Mouse (Mus musculus) midbrain, postnatal 0 days (tissue): ENCODE measurements around the gene Uvrag. TPM values are rescaled to one million over a fixed set of nuclear protein-coding genes. Genes with fewer than 3 reads are reported as not detected.

Source experiments
- ATAC-seq: fragments of 200-750 bp; cut with Nextera tagmentation; 2 replicates; pipeline ENCODE4 v1.8.0; 2017; ENCODE audit warnings: moderate number of reproducible peaks, mild to moderate bottlenecking, moderate TSS enrichment, moderate library complexity; ENCODE audit not compliant: low FRiP score
- DNase-seq: peaks from one replicate; pipeline ENCODE4 v3.0.0-alpha.2; 2015; ENCODE audit warnings: low spot score
- H3K27ac ChIP-seq: fragments of 300-500 bp; sonication (generic); 2 replicates; pipeline ENCODE4 v1.5.1; 2014; ENCODE audit warnings: low read depth, mild to moderate bottlenecking, low read length, mixed read lengths
- H3K27me3 ChIP-seq: fragments of 300-500 bp; sonication (generic); 2 replicates; pipeline ENCODE4 v1.6.1; 2014; ENCODE audit warnings: low read length, control low read depth, mixed read lengths; ENCODE audit not compliant: insufficient read depth
- H3K36me3 ChIP-seq: fragments of 300-500 bp; sonication (generic); 2 replicates; pipeline ENCODE4 v1.6.1; 2014; ENCODE audit warnings: low read length, control low read depth, mixed read lengths; ENCODE audit not compliant: insufficient read depth
- H3K4me1 ChIP-seq: fragments of 300-500 bp; sonication (generic); 2 replicates; pipeline ENCODE4 v1.6.1; 2014; ENCODE audit warnings: mild to moderate bottlenecking, control low read depth, antibody characterized with exemption, low read length, mixed read lengths; ENCODE audit not compliant: insufficient read depth
- H3K4me2 ChIP-seq: fragments of 300-500 bp; sonication (generic); 2 replicates; pipeline ENCODE4 v1.6.1; 2014; ENCODE audit warnings: low read depth, mild to moderate bottlenecking, low read length, mixed read lengths; ENCODE audit not compliant: poor library complexity, severe bottlenecking
- H3K4me3 ChIP-seq: fragments of 300-500 bp; sonication (generic); 2 replicates; pipeline ENCODE4 v1.5.1; 2014; ENCODE audit warnings: low read depth, mild to moderate bottlenecking, low read length, moderate library complexity
- H3K9ac ChIP-seq: fragments of 300-500 bp; sonication (generic); replicated peaks from 2 replicates; pipeline ENCODE4 v1.6.1; 2014; ENCODE audit warnings: mild to moderate bottlenecking, low read length, moderate library complexity, mixed read lengths; ENCODE audit not compliant: poor library complexity, severe bottlenecking
- H3K9me3 ChIP-seq: fragments of 300-500 bp; sonication (generic); 2 replicates; pipeline ENCODE4 v1.6.1; 2016; ENCODE audit warnings: low read length, control low read depth
- CTCF ChIP-seq: IDR thresholded peaks from 2 replicates; pipeline ENCODE4 v1.5.1; 2016; ENCODE audit warnings: antibody characterized with exemption, mild to moderate bottlenecking
- WGBS: fragments of 180-500 bp; shearing (Covaris S2); extraction: QIAGEN DNeasy Blood & Tissue Kit; methylation state at CpG from one replicate; pipeline ENCODE4 v1.1.7; 2014; 5-methylcytosine and 5-hydroxymethylcytosine counted together
- polyA plus RNA-seq: library from polyadenylated mRNA; unstranded; fragments of >200 nt; fragmentation: Nextera tagmentation; extraction: Ambion mirVana; gene quantifications from 2 replicates; pipeline ENCODE4 v1.2.1, GENCODE M21; 2015
- total RNA-seq: library from RNA; depleted of rRNA; stranded (reverse); fragments of >200 nt; gene quantifications from 2 replicates; pipeline ENCODE4 v1.2.3, GENCODE M21; 2014

Gene Uvrag
- total and polyA plus RNA-seq, 2 experiments from 2014 or later = 19.8 to 23.3 TPM

DNA sequence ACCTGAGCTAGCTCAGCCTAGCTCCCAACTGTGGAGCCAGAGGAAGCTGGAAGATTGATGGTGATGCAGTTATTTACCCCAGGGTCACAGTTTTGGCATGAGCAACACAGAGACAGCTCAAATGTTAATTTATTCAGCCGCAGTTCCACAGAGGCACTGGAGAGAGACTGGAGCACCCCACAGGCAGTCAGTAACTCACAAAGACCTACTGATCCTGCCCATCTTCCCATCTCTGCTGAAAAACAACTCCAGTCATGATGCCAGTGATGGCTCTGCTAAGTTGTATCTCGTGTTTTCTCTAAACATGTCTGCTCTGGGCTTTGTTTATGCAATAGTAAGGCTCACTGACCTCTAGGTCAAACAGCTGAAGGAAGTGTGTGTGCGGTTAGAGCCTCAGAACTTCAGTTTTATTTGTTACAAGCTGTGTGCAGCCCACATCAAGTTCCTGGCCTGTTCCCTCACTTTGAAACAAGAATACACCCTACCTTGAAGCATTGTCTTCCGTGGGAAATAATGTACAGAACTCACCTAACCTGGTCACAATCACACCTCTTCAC, 34.1 kb downstream of the Uvrag start:
- H3K4me2 ChIP-seq = no peak overlapping the region
- no peaks in the 10 kb centered on the region for H3K36me3 ChIP-seq
- H3K9ac ChIP-seq = no peak overlapping the region
- ATAC-seq = no peak
- DNase-seq = peak; percentile 9
- TF ChIP-seq CTCF = no peak
- H3K27me3 ChIP-seq = no peaks in the 10 kb centered on the region
- no peaks in the 10 kb centered on the region for H3K4me1 ChIP-seq
- 62% methylated on average over 4 of the region's 4 CpGs for WGBS
- no peak overlapping the region for H3K4me3 ChIP-seq
- H3K27ac ChIP-seq = no peak overlapping the region
- H3K9me3 ChIP-seq = no peaks in the 10 kb centered on the region

DNA sequence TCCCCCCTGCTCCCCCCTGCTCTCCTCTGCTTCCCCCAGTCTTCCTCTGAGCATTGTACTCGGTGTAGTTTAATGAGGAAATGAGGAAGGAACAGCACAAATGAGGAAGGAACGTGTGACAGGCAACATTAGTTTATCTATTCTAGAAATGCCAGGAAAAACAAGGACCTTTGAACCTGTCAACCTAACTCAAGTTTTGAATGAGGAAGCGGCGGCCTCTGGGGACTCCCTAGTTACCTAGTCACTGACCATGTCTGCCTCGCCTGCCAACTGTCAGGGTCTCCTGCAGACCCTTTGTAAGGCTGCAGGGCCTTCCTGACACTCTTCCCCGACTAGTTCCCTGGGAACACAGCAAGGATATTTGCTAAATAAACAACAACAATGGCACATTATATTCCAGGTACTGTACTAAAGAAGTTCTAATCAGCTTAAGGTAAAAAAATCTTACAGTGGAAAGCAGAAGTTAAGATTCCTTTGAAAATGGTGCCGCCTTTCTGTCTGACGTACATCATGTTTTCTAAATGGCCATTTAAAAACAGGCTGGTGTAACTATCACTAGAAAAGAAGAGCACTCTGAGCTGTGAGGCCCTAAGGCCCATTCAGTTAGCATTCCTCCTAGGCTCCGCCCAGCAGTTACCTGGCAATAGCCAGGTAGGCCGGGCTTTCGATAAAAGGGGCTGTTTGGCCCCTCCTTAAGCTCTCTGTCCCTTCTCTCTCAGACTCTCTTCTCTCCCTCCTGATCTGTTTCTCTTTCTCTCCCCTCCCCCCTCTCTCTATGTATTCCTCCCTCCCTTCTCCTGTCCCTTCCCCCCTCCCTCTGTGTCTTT, 39.0 kb downstream of the Uvrag start:
- TF ChIP-seq CTCF = no peak
- H3K36me3 ChIP-seq = peaks cover 9% of the 10 kb centered on the region
- H3K27me3 ChIP-seq = no peaks in the 10 kb centered on the region
- ATAC-seq (no peak), DNase-seq (peak; percentile 17)
- WGBS = 38% methylated on average over 11 of the region's 11 CpGs
- H3K9me3 ChIP-seq = no peaks in the 10 kb centered on the region
- H3K4me3 ChIP-seq = no peak overlapping the region
- H3K27ac ChIP-seq = no peak overlapping the region
- H3K9ac ChIP-seq = no peak overlapping the region
- H3K4me2 ChIP-seq = no peak overlapping the region
- H3K4me1 ChIP-seq = no peaks in the 10 kb centered on the region

DNA sequence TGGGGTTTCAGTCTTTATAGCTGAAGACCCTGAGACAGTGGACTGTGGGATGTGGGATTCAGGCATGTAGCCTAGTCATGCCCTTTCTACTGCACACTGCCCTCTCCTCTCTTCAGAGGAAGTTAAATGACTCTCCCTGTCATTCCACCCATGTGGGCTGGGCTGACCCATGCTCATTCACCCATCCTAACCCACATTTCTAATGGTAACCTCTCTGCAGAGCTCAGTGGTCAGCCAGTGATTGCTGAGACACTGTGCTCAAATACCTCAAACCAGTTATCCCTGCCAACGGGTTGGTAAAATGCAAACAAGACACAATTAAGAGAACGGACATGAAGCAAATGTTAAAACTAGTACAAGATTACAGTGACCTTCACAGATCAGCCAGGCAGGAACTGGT, 39.9 kb downstream of the Uvrag start:
- Histone ChIP-seq H3K36me3 (peaks cover 9% of the 10 kb centered on the region), H3K9me3 (no peaks in the 10 kb centered on the region), H3K27me3 (no peaks in the 10 kb centered on the region), H3K9ac (no peak overlapping the region), H3K4me3 (no peak overlapping the region), H3K4me2 (no peak overlapping the region), H3K4me1 (no peaks in the 10 kb centered on the region), H3K27ac (no peak overlapping the region)
- TF ChIP-seq CTCF = no peak
- no peak for DNase-seq
- 54% methylated on average over 2 of the region's 2 CpGs for WGBS
- ATAC-seq = no peak

DNA sequence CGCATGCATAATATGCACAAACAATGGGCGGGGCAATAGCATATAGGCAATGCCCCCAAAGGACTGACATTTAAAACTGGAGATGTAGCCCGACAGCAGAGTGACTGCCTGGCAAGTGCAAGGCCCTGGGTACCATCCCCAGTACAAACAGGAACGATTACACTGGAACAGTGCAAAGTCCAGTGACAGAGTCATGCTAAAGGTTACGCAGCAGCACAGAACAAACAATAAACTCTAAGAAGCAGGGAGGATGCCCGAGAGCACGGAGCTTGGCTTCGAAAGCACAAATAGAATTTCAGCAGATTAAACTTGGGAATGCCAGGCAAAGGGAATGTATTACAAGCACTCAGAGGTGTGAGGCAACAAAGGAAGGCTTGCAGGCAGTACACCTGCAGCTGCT, 40.4 kb downstream of the Uvrag start:
- Histone ChIP-seq H3K4me2 (no peak overlapping the region), H3K36me3 (peaks cover 9% of the 10 kb centered on the region), H3K4me1 (no peaks in the 10 kb centered on the region), H3K27ac (no peak overlapping the region), H3K27me3 (no peaks in the 10 kb centered on the region), H3K4me3 (no peak overlapping the region), H3K9me3 (no peaks in the 10 kb centered on the region), H3K9ac (no peak overlapping the region)
- 67% methylated on average over 8 of the region's 8 CpGs for WGBS
- no peak for TF ChIP-seq CTCF
- no peak for DNase-seq
- no peak for ATAC-seq

- Histone ChIP-seq H3K9me3 (no peaks in the 10 kb centered on the region), H3K27ac (no peak overlapping the region), H3K9ac (no peak overlapping the region), H3K4me2 (no peak overlapping the region), H3K27me3 (no peaks in the 10 kb centered on the region), H3K4me1 (no peaks in the 10 kb centered on the region), H3K36me3 (peaks cover 9% of the 10 kb centered on the region), H3K4me3 (no peak overlapping the region)
- no peak for TF ChIP-seq CTCF
- 57% methylated on average over 9 of the region's 9 CpGs for WGBS
- ATAC-seq (no peak), DNase-seq (no peak)
Measured at GRCm38 (mm10) chr7:99100087-99100486, 40.9 kb downstream of the Uvrag start.

- H3K27me3 ChIP-seq = no peaks in the 10 kb centered on the region
- peaks cover 9% of the 10 kb centered on the region for H3K36me3 ChIP-seq
- H3K9me3 ChIP-seq = no peaks in the 10 kb centered on the region
- no peaks in the 10 kb centered on the region for H3K4me1 ChIP-seq
- H3K27ac ChIP-seq = no peak overlapping the region
- no peak for TF ChIP-seq CTCF
- no peak overlapping the region for H3K4me2 ChIP-seq
- no peak overlapping the region for H3K9ac ChIP-seq
- no peak overlapping the region for H3K4me3 ChIP-seq
- no peak for DNase-seq
- WGBS = 90% methylated on average over 7 of the region's 7 CpGs
- ATAC-seq = no peak
Measured at GRCm38 (mm10) chr7:99097781-99098180, 43.2 kb downstream of the Uvrag start.
